Mouse (Mus musculus) MEL (cell line): Measurements from ENCODE around the gene Gtf2i.

Source experiments
- CHD2 ChIP-seq: IDR thresholded peaks from 2 replicates; pipeline ENCODE4 v1.6.1; 2011; ENCODE audit warnings: low read length, improper control_type of control experiment
- CTCF ChIP-seq, 3 experiments: IDR thresholded peaks in 2 of 3; conservative IDR thresholded peaks in 1 of 3; 2 replicates each; pipeline ENCODE4 v1.5.1; 2011 to 2012; ENCODE audit warnings: low read length in 3 of 3, low read depth in 2 of 3, mild to moderate bottlenecking in 2 of 3, improper control_type of control experiment in 1 of 3, inconsistent platforms in 1 of 3, mixed read lengths in 1 of 3, moderate library complexity in 1 of 3; ENCODE audit not compliant: control insufficient read depth in 1 of 3, insufficient read depth in 1 of 3, poor library complexity in 1 of 3, severe bottlenecking in 1 of 3
- E2F4 ChIP-seq: IDR thresholded peaks from 2 replicates; pipeline ENCODE4 v1.6.1; 2011; ENCODE audit warnings: low read depth, low read length, improper control_type of control experiment, borderline replicate concordance
- EP300 ChIP-seq, 2 experiments: IDR thresholded peaks; 2 replicates each; pipeline ENCODE4 v1.6.1; 2011; ENCODE audit warnings: improper control_type of control experiment in 2 of 2, low read length in 2 of 2, low read depth in 1 of 2, mild to moderate bottlenecking in 1 of 2
- GABPA ChIP-seq: IDR thresholded peaks from 2 replicates; pipeline ENCODE4 v1.6.1; 2012; ENCODE audit warnings: low read depth, mild to moderate bottlenecking, inconsistent platforms, low read length, improper control_type of control experiment, moderate library complexity
- POLR2A ChIP-seq, 2 experiments: IDR thresholded peaks; 2 replicates each; pipeline ENCODE4 v1.6.1; 2011 to 2012; ENCODE audit warnings: low read length in 2 of 2, mild to moderate bottlenecking in 2 of 2, control low read depth in 1 of 2, improper control_type of control experiment in 1 of 2, low read depth in 1 of 2, moderate library complexity in 1 of 2; ENCODE audit not compliant: control insufficient read depth in 1 of 2, insufficient read depth in 1 of 2, poor library complexity in 1 of 2
- TAL1 ChIP-seq: IDR thresholded peaks from 2 replicates; pipeline ENCODE4 v1.6.1; 2012; ENCODE audit warnings: mild to moderate bottlenecking, inconsistent platforms, low read length, moderate library complexity, mixed read lengths
- ZC3H11A ChIP-seq: IDR thresholded peaks from 2 replicates; pipeline ENCODE4 v1.6.1; 2012; ENCODE audit warnings: low read depth, mild to moderate bottlenecking, inconsistent platforms, low read length, improper control_type of control experiment

- TF ChIP-seq POLR2A (IDR thresholded peaks at IDR 0.05; ENCODE audit: control insufficient read depth in 1 of 2, insufficient read depth in 1 of 2, low read depth in 1 of 2, low read length in 2 of 2, poor library complexity in 1 of 2) (no peak), CHD2 (no peak), CTCF (IDR thresholded peaks at IDR 0.05 in 2 of 3, conservative IDR thresholded peaks at IDR 0.05 in 1 of 3; ENCODE audit: control insufficient read depth in 1 of 3, insufficient read depth in 1 of 3, low read depth in 2 of 3, low read length in 3 of 3, poor library complexity in 1 of 3, severe bottlenecking in 1 of 3) (no peak), ZC3H11A (no peak), GABPA (no peak), TAL1 (no peak), E2F4 (no peak), EP300 (IDR thresholded peaks at IDR 0.05; ENCODE audit: low read depth in 1 of 2, low read length in 2 of 2) (no peak)
Observed at GRCm38 (mm10) chr5:134251083-134251482, 63.5 kb downstream of the Gtf2i start.
